In the genomic region with DNA sequence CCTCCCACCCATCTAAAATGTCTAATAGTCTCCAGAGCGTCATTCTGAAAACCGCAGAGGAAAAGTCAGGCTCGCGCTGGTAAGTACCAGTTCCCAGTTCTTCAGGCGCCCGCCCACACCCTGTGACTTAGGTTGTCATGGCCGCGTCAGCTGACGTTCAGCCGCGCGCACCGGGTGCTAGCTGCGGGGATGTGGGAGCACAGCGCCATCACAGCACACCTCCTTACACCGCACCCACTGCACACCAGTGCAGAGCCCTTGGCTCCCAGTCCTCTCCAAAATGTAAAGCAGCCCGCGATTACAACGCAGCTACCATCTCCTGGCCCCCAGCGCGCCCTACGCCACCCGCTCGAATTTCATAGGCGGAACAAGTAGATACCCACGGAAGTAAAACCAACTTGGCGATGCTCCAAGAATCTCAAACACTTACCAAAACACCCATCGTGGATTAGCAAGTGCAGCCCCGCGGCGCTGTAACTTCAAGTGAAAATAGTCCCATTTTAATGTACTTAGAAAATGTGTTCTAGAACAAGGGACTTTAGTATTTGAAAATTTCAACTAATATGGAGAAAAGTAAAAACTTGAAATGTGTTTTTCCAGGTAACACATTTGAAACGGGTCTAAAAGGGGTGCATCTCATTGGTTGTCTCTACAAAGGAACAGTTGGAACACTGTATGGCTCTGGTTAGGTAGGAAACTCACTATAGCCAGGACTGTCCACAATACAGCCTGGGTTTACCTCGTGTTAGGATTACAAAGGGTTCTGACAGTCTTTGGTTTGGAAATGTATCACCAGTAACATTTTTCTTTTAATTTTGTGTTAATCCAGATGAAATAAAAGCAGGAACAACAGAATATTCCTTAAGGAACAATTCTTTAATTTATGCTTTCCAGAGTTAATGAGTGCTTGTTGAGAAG, we compare ENCODE assay signal across 8 mouse cellular contexts. TPM values are rescaled to one million over a fixed set of nuclear protein-coding genes. Genes with fewer than 3 reads are reported as not detected.
DNase-seq lines count a peak whose midpoint lies in the region; ATAC-seq lines count a peak whose summit lies in the region.

No protein-coding gene starts in this region.

- no peaks in the 10 kb centered on the region for H3K36me3 ChIP-seq in heart, embryonic 14.5 days (ENCODE audit: control insufficient read depth, insufficient read depth, low read length)
- H3K36me3 ChIP-seq in liver, embryonic 13.5 days = no peaks in the 10 kb centered on the region
- H3K36me3 ChIP-seq in stomach, embryonic 16.5 days (ENCODE audit: control insufficient read depth, insufficient read depth, low read length) = no peaks in the 10 kb centered on the region

- peak; percentile 69 for ATAC-seq in CD4-positive, CD25-positive, alpha-beta regulatory T cell, adult 4 months
- peak; percentile 88 for ATAC-seq in heart, embryonic 14.5 days (ENCODE audit: insufficient number of reproducible peaks, insufficient read depth, low FRiP score, low read depth)
- peak; percentile 86 for ATAC-seq in liver, embryonic 13.5 days (ENCODE audit: low read depth)
- peak; percentile 89 for ATAC-seq in stomach, embryonic 16.5 days (ENCODE audit: insufficient read depth, low FRiP score)

- peak overlapping the region; percentile 77 for H3K9ac ChIP-seq in heart, embryonic 14.5 days (ENCODE audit: low read length)
- H3K9ac ChIP-seq in liver, embryonic 13.5 days = peak overlapping the region; percentile 64
- H3K9ac ChIP-seq in stomach, embryonic 16.5 days (ENCODE audit: low read length) = peak overlapping the region; percentile 84

- peak overlapping the region; percentile 93 to 97 for H3K27ac ChIP-seq in heart, embryonic 14.5 days (replicated peaks in 1 of 2; ENCODE audit: control insufficient read depth in 1 of 2, insufficient read depth in 1 of 2, low read depth in 2 of 2, low read length in 2 of 2)
- peak overlapping the region; percentile 83 for H3K27ac ChIP-seq in liver, embryonic 13.5 days
- peak overlapping the region; percentile 99 for H3K27ac ChIP-seq in stomach, embryonic 16.5 days (ENCODE audit: low read length)

- 0 out of 4 replicates have a peak, but pooled peaks cover 0 to 2% of the 10 kb centered on the region in 2 experiments for H3K4me1 ChIP-seq in heart, embryonic 14.5 days (ENCODE audit: control insufficient read depth in 2 of 2, insufficient read depth in 2 of 2, low read length in 2 of 2)
- no peaks in the 10 kb centered on the region for H3K4me1 ChIP-seq in liver, embryonic 13.5 days (replicated peaks)
- no peaks in the 10 kb centered on the region for H3K4me1 ChIP-seq in stomach, embryonic 16.5 days (ENCODE audit: control insufficient read depth, insufficient read depth, low read length)

- peaks cover 4% of the 10 kb centered on the region; the same call in 1 of the 2 replicates for H3K9me3 ChIP-seq in heart, embryonic 14.5 days (ENCODE audit: control insufficient read depth, low read length)
- no peaks in the 10 kb centered on the region for H3K9me3 ChIP-seq in liver, embryonic 13.5 days (replicated peaks)
- no peaks in the 10 kb centered on the region for H3K9me3 ChIP-seq in stomach, embryonic 16.5 days (replicated peaks; ENCODE audit: control insufficient read depth, low read length)

- WGBS in heart, embryonic 14.5 days = 1% methylated on average over 33 of the region's 33 CpGs
- WGBS in liver, embryonic 13.5 days (ENCODE audit: insufficient replicate concordance) = 1% methylated on average over 33 of the region's 33 CpGs
- under 1% methylated on average over 33 of the region's 33 CpGs for WGBS in stomach, embryonic 16.5 days

- H3K4me3 ChIP-seq in heart, embryonic 14.5 days (ENCODE audit: control insufficient read depth in 1 of 2, insufficient read depth in 1 of 2, low read depth in 1 of 2, low read length in 2 of 2) = peak overlapping the region; percentile 61 to 67
- peak overlapping the region; percentile 71 for H3K4me3 ChIP-seq in liver, embryonic 13.5 days (replicated peaks)
- peak overlapping the region; percentile 74 for H3K4me3 ChIP-seq in stomach, embryonic 16.5 days (replicated peaks; ENCODE audit: low read length)

- H3K4me2 ChIP-seq in heart, embryonic 14.5 days (ENCODE audit: low read length) = peak overlapping the region; percentile 80
- H3K4me2 ChIP-seq in liver, embryonic 13.5 days = peak overlapping the region; percentile 78
- peak overlapping the region; percentile 72 for H3K4me2 ChIP-seq in stomach, embryonic 16.5 days (ENCODE audit: low read depth, low read length)

- no peaks in the 10 kb centered on the region for H3K27me3 ChIP-seq in heart, embryonic 14.5 days (ENCODE audit: control insufficient read depth, insufficient read depth, low read length)
- peaks cover 2% of the 10 kb centered on the region; the same call in 1 of the 2 replicates for H3K27me3 ChIP-seq in liver, embryonic 13.5 days
- H3K27me3 ChIP-seq in stomach, embryonic 16.5 days (ENCODE audit: control insufficient read depth, insufficient read depth, low read length) = no peaks in the 10 kb centered on the region; the same call in 1 of the 2 replicates

- peak; percentile 44 for DNase-seq in c-Kit-negative CD71-positive TER-119-positive erythroid progenitor cells, embryonic 14.5 days (ENCODE audit: low read depth, low spot score)
- DNase-seq in fibroblast of lung, adult 2 months (ENCODE audit: low read depth) = peak; percentile 78
- peak; percentile 88 for DNase-seq in kidney, postnatal 14 days
- peak; percentile 72 for DNase-seq in liver, embryonic 13.5 days
- peak; percentile 82 for DNase-seq in neural tube, embryonic 10.5 days (ENCODE audit: extremely low spot score, low spot score)

RNA-seq across cellular contexts. Expression of a gene that starts 37.5 kb away (rescaled TPM):
- 10 to 100 TPM; 65.0 to 68.8 TPM for polyA plus RNA-seq in CD4-positive, CD25-positive, alpha-beta regulatory T cell, adult 4 months (2017; shearing (Covaris generic))
- polyA plus RNA-seq in heart, embryonic 14.5 days (2014; fragmentation: Nextera tagmentation; extraction: Ambion mirVana) = 13.2 and 13.7 TPM in 2 replicates
- 3.6 and 5.6 TPM in 2 replicates for polyA plus RNA-seq in liver, embryonic 13.5 days (2015; fragmentation: Nextera tagmentation; extraction: Ambion mirVana)
- polyA plus RNA-seq in stomach, embryonic 16.5 days (2015; fragmentation: Nextera tagmentation; extraction: Ambion mirVana) = 11.9 and 13.5 TPM in 2 replicates

Comparison
In these comparisons a context has a peak if more than half of its experiments do, and no peak if none do; other contexts are left out.
1. Peak in every context shown above with its lines: DNase-seq, ATAC-seq, H3K4me3 ChIP-seq and H3K27ac ChIP-seq.